Mouse (Mus musculus): ENCODE measurements at regions not wholly inside any gene's neighbourhood (a gene's known extent, or its start where the extent isn't known, plus 50 kb on each side); places are given as distances from the start of the nearest gene placed in this dataset.
A peak's percentile ranks its signal among the peaks of the same experiment; 100 is the strongest.

GRCm38 (mm10) chr1:111754263-111754857, 110.4 kb downstream of the Dsel start:
- Histone ChIP-seq H3K4me1 (no peaks in the 10 kb centered on the region), H3K9me3 (no peaks in the 10 kb centered on the region), H3K27me3 (replicated peaks) (no peaks in the 10 kb centered on the region), H3K36me3 (replicated peaks; ENCODE audit: low read length) (no peaks in the 10 kb centered on the region), H3K4me3 (replicated peaks) (peak overlapping the region; percentile 28)
- no peak for TF ChIP-seq GATA1 (IDR thresholded peaks at IDR 0.05; ENCODE audit: borderline replicate concordance, low read length)
- no peak for TF ChIP-seq FLI1 (IDR thresholded peaks at IDR 0.05; ENCODE audit: low read length)

Data from megakaryocyte, embryonic 14.5 days (primary cell).